ENCODE assay signal across 24 mouse cellular contexts in the genomic region with DNA sequence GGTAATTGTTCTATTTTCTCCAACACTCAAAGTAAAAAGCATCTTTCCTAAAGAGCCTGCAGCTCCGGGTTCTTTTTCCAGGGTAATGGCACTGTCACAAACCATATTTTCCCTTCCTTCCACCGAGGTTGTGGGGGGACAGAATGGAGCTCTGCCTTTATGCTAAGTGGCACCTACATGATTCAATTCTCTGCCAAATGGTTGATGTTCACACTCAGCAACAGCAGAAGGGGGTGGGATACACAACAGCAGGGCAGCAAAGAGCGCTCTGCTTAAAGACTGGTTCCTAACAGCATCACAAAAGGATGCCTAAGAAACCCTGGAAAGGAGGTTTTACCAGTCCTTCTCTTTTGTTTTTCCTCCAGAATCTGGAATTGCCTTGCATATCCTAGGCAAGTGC.
DNase-seq lines count a peak whose midpoint lies in the region; ATAC-seq lines count a peak whose summit lies in the region.
"Had no signal": no experiment of that assay in that cellular context is flagged by ENCODE, and none has a peak within 500 bp of the region (broad histone marks: within the 10 kb centered on the region; RNA-seq: fewer than 3 reads in every experiment).

No protein-coding gene starts in this region.

- H3K27ac ChIP-seq in midbrain, embryonic 12.5 days (replicated peaks), result peak overlapping the region; percentile 25; the same call in 1 of the 2 replicates
- no peak overlapping the region for H3K27ac ChIP-seq in midbrain, embryonic 16.5 days (ENCODE audit: low read length)
- peak overlapping the region; percentile 66 for H3K27ac ChIP-seq in forebrain, embryonic 16.5 days (ENCODE audit: low read length)
- H3K27ac ChIP-seq: embryonic facial prominence, embryonic 15.5 days; gastrocnemius, adult 2 months had no signal

- DNase-seq in frontal cortex, postnatal 14 days (ENCODE audit: low spot score in 2 of 2), result no peak
- DNase-seq in R1 (ENCODE audit: low read depth, low spot score) (peak; percentile 64), MN1 (ENCODE audit: low spot score) (no peak)
- no peak for DNase-seq in B cell, adult 2 months
- DNase-seq: adrenal gland, postnatal 14 days; cerebellum, adult 11-12 months; cerebellum, postnatal 25 days; embryo, embryonic 11 days; gastrocnemius, adult 2 months; heart, postnatal 10 days; kidney, adult 11 months; left cerebral cortex, postnatal 4 days; liver; midbrain, embryonic 14.5 days; right cerebral cortex, postnatal 14 days; thymus, adult 2 months had no signal

- H3K4me3 ChIP-seq in midbrain, embryonic 12.5 days, result no peak overlapping the region
- H3K4me3 ChIP-seq in midbrain, embryonic 16.5 days (ENCODE audit: low read depth, low read length), result no peak overlapping the region
- no peak overlapping the region for H3K4me3 ChIP-seq in forebrain, embryonic 16.5 days (replicated peaks; ENCODE audit: low read length)
- H3K4me3 ChIP-seq: embryonic facial prominence, embryonic 15.5 days; gastrocnemius, adult 2 months had no signal

- peaks cover 32% of the 10 kb centered on the region for H3K4me1 ChIP-seq in midbrain, embryonic 12.5 days
- H3K4me1 ChIP-seq in midbrain, embryonic 16.5 days (ENCODE audit: control insufficient read depth, insufficient read depth, low read length), result peaks cover 21% of the 10 kb centered on the region
- peaks cover 42% of the 10 kb centered on the region for H3K4me1 ChIP-seq in forebrain, embryonic 16.5 days (replicated peaks; ENCODE audit: control insufficient read depth, insufficient read depth, low read length)

- H3K36me3 ChIP-seq in midbrain, embryonic 12.5 days, result no peaks in the 10 kb centered on the region
- no peaks in the 10 kb centered on the region for H3K36me3 ChIP-seq in midbrain, embryonic 16.5 days (ENCODE audit: control insufficient read depth, insufficient read depth, low read length)
- H3K36me3 ChIP-seq in forebrain, embryonic 16.5 days (ENCODE audit: control insufficient read depth, insufficient read depth), result no peaks in the 10 kb centered on the region
- H3K36me3 ChIP-seq: embryonic facial prominence, embryonic 15.5 days had no signal

- WGBS in midbrain, embryonic 12.5 days, result 41% methylated on average over 3 of the region's 3 CpGs
- 28% methylated on average over 3 of the region's 3 CpGs for WGBS in midbrain, embryonic 16.5 days
- 12% methylated on average over 3 of the region's 3 CpGs for WGBS in forebrain, embryonic 16.5 days

- ATAC-seq in frontal cortex, adult (ENCODE audit: low TSS enrichment), result peak; percentile 88
- no peak for ATAC-seq in midbrain, embryonic 12.5 days (ENCODE audit: low FRiP score, low read depth)
- ATAC-seq in midbrain, embryonic 16.5 days, result no peak
- 0 out of 2 replicates have a peak, but pooled peaks have one; percentile 29 for ATAC-seq in forebrain, embryonic 16.5 days
- ATAC-seq: lung, postnatal 0 days had no signal

- H3K9me3 ChIP-seq in midbrain, embryonic 12.5 days, result no peaks in the 10 kb centered on the region
- no peaks in the 10 kb centered on the region for H3K9me3 ChIP-seq in midbrain, embryonic 16.5 days (replicated peaks; ENCODE audit: control insufficient read depth, low read length, poor library complexity, severe bottlenecking)
- H3K9me3 ChIP-seq in forebrain, embryonic 16.5 days (ENCODE audit: control insufficient read depth, low read length), result no peaks in the 10 kb centered on the region
- H3K9me3 ChIP-seq: embryonic facial prominence, embryonic 15.5 days had no signal

- H3K9ac ChIP-seq in midbrain, embryonic 12.5 days (replicated peaks), result no peak overlapping the region
- H3K9ac ChIP-seq in midbrain, embryonic 16.5 days (ENCODE audit: low read depth, low read length), result no peak overlapping the region; the same call in 1 of the 2 replicates
- 0 out of 2 replicates have a peak overlapping the region, but pooled peaks have one; percentile 5 for H3K9ac ChIP-seq in forebrain, embryonic 16.5 days (replicated peaks; ENCODE audit: low read depth, low read length)
- H3K9ac ChIP-seq: embryonic facial prominence, embryonic 15.5 days had no signal

- H3K27me3 ChIP-seq in midbrain, embryonic 12.5 days, result no peaks in the 10 kb centered on the region
- no peaks in the 10 kb centered on the region for H3K27me3 ChIP-seq in midbrain, embryonic 16.5 days (ENCODE audit: control insufficient read depth, insufficient read depth, low read depth, low read length)
- no peaks in the 10 kb centered on the region for H3K27me3 ChIP-seq in forebrain, embryonic 16.5 days (replicated peaks; ENCODE audit: control insufficient read depth, insufficient read depth, low read length)
- H3K27me3 ChIP-seq: CH12.LX; embryonic facial prominence, embryonic 15.5 days had no signal

- no peak overlapping the region for H3K4me2 ChIP-seq in midbrain, embryonic 12.5 days (replicated peaks)
- H3K4me2 ChIP-seq in midbrain, embryonic 16.5 days (ENCODE audit: low read length), result no peak overlapping the region
- no peak overlapping the region for H3K4me2 ChIP-seq in forebrain, embryonic 16.5 days (ENCODE audit: low read length)
- H3K4me2 ChIP-seq: embryonic facial prominence, embryonic 15.5 days; heart, embryonic 11.5 days had no signal

Comparison
In these comparisons a context has a peak if more than half of its experiments do, and no peak if none do; other contexts are left out.
1. ATAC-seq: peak in frontal cortex, adult (single experiment) and forebrain, embryonic 16.5 days (single experiment); none in midbrain, embryonic 12.5 days (single experiment) and midbrain, embryonic 16.5 days (single experiment).